In the genomic region with DNA sequence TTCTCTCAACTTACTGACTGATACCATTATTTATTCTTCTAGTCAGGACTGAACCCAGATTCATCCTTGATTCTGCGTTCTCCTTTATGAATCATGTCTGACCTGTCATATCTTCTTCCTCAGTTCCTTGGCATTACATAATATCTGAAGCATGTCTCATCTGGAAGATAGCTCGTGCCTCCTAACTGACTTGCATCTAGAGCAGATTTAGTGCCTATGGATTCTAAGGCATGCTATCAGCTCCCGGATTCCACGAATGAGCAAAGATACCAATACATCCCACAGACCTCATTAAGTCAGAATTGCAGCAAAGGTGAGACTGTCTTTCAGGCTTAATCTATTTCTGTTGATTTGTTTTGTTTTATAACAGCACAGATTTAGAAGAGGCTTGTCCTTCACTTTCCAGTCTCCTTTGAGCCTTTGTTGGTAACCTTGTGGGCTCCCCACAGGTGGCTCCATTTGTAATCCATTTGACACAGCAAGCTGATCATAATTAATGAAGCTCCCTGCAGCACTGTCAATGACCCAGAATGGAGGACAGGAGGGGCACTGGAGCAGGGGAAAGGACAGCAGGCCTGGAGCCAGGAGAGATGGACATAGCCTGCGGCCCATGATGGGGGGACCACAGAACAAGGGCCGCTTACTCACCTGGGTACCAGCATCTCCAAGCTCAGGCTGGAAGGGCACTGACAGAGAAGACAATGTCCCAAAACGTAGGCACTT, we compare ENCODE assay signal across 19 mouse cellular contexts.
DNase-seq lines count a peak whose midpoint lies in the region; ATAC-seq and TF ChIP-seq lines count a peak whose summit lies in the region.
"Had no signal": no experiment of that assay in that cellular context is flagged by ENCODE, and none has a peak within 500 bp of the region (broad histone marks: within the 10 kb centered on the region; RNA-seq: fewer than 3 reads in every experiment).

No protein-coding gene starts in this region.

- WGBS in hindbrain, embryonic 11.5 days, result 78% methylated on average over 7 of the region's 7 CpGs
- 84% methylated on average over 7 of the region's 7 CpGs for whole genome bisulfite sequencing in hindbrain, embryonic 12.5 days
- 85% methylated on average over 7 of the region's 7 CpGs for WGBS in midbrain, embryonic 11.5 days
- 82% methylated on average over 7 of the region's 7 CpGs for WGBS in midbrain, embryonic 10.5 days
- WGBS in cerebellum, adult 2 months, result 72% methylated on average over 7 of the region's 7 CpGs

- H3K36me3 ChIP-seq in hindbrain, embryonic 11.5 days (ENCODE audit: control insufficient read depth, insufficient read depth, low read length), result no peaks in the 10 kb centered on the region
- no peaks in the 10 kb centered on the region for H3K36me3 ChIP-seq in hindbrain, embryonic 12.5 days
- no peaks in the 10 kb centered on the region for H3K36me3 ChIP-seq in midbrain, embryonic 11.5 days (ENCODE audit: control insufficient read depth, insufficient read depth, low read length)
- no peaks in the 10 kb centered on the region for H3K36me3 ChIP-seq in midbrain, embryonic 10.5 days
- H3K36me3 ChIP-seq: forebrain, embryonic 12.5 days; heart, embryonic 10.5 days; hindbrain, embryonic 10.5 days; neural tube, embryonic 13.5 days had no signal

- peak; percentile 45; the same call in 1 of the 2 replicates for ATAC-seq in hindbrain, embryonic 11.5 days (ENCODE audit: low FRiP score)
- no peak for ATAC-seq in hindbrain, embryonic 12.5 days (ENCODE audit: low FRiP score)
- ATAC-seq in midbrain, embryonic 11.5 days (ENCODE audit: low FRiP score), result no peak

- H3K4me3 ChIP-seq in hindbrain, embryonic 11.5 days (ENCODE audit: low read depth, low read length), result no peak overlapping the region
- H3K4me3 ChIP-seq in hindbrain, embryonic 12.5 days, result no peak overlapping the region
- H3K4me3 ChIP-seq in midbrain, embryonic 11.5 days (ENCODE audit: low read depth, low read length), result no peak overlapping the region
- H3K4me3 ChIP-seq in midbrain, embryonic 10.5 days, result no peak overlapping the region
- no peak overlapping the region for H3K4me3 ChIP-seq in cerebellum, adult 2 months (replicated peaks; ENCODE audit: insufficient read depth, low read depth, low read length)
- H3K4me3 ChIP-seq in cortical plate, adult 2 months (ENCODE audit: insufficient read depth, low read length), result no peak overlapping the region
- H3K4me3 ChIP-seq: forebrain, embryonic 12.5 days; heart, embryonic 10.5 days; hindbrain, embryonic 10.5 days; megakaryocyte, embryonic 14.5 days; neural tube, embryonic 13.5 days had no signal

- no peak overlapping the region for H3K4me2 ChIP-seq in hindbrain, embryonic 11.5 days (replicated peaks; ENCODE audit: low read depth, low read length)
- H3K4me2 ChIP-seq in hindbrain, embryonic 12.5 days (replicated peaks), result no peak overlapping the region
- H3K4me2 ChIP-seq in midbrain, embryonic 11.5 days, result no peak overlapping the region
- H3K4me2 ChIP-seq: forebrain, embryonic 12.5 days; liver, embryonic 11.5 days; neural tube, embryonic 13.5 days had no signal

- no peak for DNase-seq in hindbrain, embryonic 11.5 days (ENCODE audit: low spot score)
- peak; percentile 65 for DNase-seq in midbrain, embryonic 11.5 days (ENCODE audit: low spot score, missing footprints)
- DNase-seq in midbrain, embryonic 10.5 days (ENCODE audit: low spot score), result no peak
- peak; percentile 46 to 50 for DNase-seq in cerebellum, adult 2 months
- no peak for DNase-seq in spleen, postnatal 36 days (ENCODE audit: low spot score in 2 of 2)
- DNase-seq: adrenal gland, adult 2 months; embryo, embryonic 11 days; kidney, adult 11 months; lung, adult 2 months; thymus, postnatal 25 days had no signal

- no peaks in the 10 kb centered on the region for H3K4me1 ChIP-seq in hindbrain, embryonic 11.5 days (replicated peaks; ENCODE audit: control insufficient read depth, insufficient read depth, low read length)
- no peaks in the 10 kb centered on the region for H3K4me1 ChIP-seq in hindbrain, embryonic 12.5 days
- no peaks in the 10 kb centered on the region for H3K4me1 ChIP-seq in midbrain, embryonic 11.5 days (ENCODE audit: control insufficient read depth, insufficient read depth, low read length)
- H3K4me1 ChIP-seq in midbrain, embryonic 10.5 days, result peaks cover 3% of the 10 kb centered on the region; the same call in 1 of the 2 replicates
- H3K4me1 ChIP-seq in cerebellum, adult 2 months (ENCODE audit: control insufficient read depth, insufficient read depth, low read length), result peaks cover 31% of the 10 kb centered on the region
- H3K4me1 ChIP-seq in cortical plate, adult 2 months (ENCODE audit: control insufficient read depth, insufficient read depth, low read length), result peaks cover 14% of the 10 kb centered on the region
- H3K4me1 ChIP-seq: megakaryocyte, embryonic 14.5 days had no signal

- H3K27ac ChIP-seq in hindbrain, embryonic 11.5 days (ENCODE audit: low read depth, low read length), result no peak overlapping the region
- H3K27ac ChIP-seq in hindbrain, embryonic 12.5 days, result no peak overlapping the region
- no peak overlapping the region for H3K27ac ChIP-seq in midbrain, embryonic 11.5 days (ENCODE audit: low read depth, low read length)
- no peak overlapping the region for H3K27ac ChIP-seq in midbrain, embryonic 10.5 days (replicated peaks)
- peak overlapping the region; percentile 3; the same call in 1 of the 2 replicates for H3K27ac ChIP-seq in cerebellum, adult 2 months (ENCODE audit: insufficient read depth, low read length)
- H3K27ac ChIP-seq in cortical plate, adult 2 months (ENCODE audit: insufficient read depth, low read length), result peak overlapping the region; percentile 12; the same call in 1 of the 2 replicates
- H3K27ac ChIP-seq: forebrain, embryonic 12.5 days; heart, embryonic 10.5 days; hindbrain, embryonic 10.5 days; kidney, postnatal 0 days; neural tube, embryonic 13.5 days had no signal

- TF ChIP-seq CTCF in cerebellum, adult 2 months (IDR thresholded peaks at IDR 0.05; ENCODE audit: borderline replicate concordance, insufficient read depth, low read depth, low read length), result no peak
- no peak for TF ChIP-seq CTCF in cortical plate, adult 2 months (IDR thresholded peaks at IDR 0.05; ENCODE audit: extremely low read depth, insufficient read depth, low read length)

- no peak for TF ChIP-seq POLR2A in cerebellum, adult 2 months (IDR thresholded peaks at IDR 0.05; ENCODE audit: borderline replicate concordance, insufficient read depth, low read length)
- TF ChIP-seq POLR2A in cortical plate, adult 2 months (IDR thresholded peaks at IDR 0.05; ENCODE audit: extremely low read depth, insufficient read depth, low read length), result no peak

- H3K9me3 ChIP-seq in hindbrain, embryonic 11.5 days (ENCODE audit: control insufficient read depth, low read length), result no peaks in the 10 kb centered on the region
- H3K9me3 ChIP-seq in hindbrain, embryonic 12.5 days (replicated peaks), result no peaks in the 10 kb centered on the region
- no peaks in the 10 kb centered on the region for H3K9me3 ChIP-seq in midbrain, embryonic 11.5 days (ENCODE audit: control insufficient read depth, low read length)
- no peaks in the 10 kb centered on the region for H3K9me3 ChIP-seq in midbrain, embryonic 10.5 days (replicated peaks)
- H3K9me3 ChIP-seq: forebrain, embryonic 12.5 days; heart, embryonic 10.5 days; hindbrain, embryonic 10.5 days; neural tube, embryonic 13.5 days had no signal

- no peak overlapping the region for H3K9ac ChIP-seq in hindbrain, embryonic 11.5 days (ENCODE audit: low read depth, low read length)
- no peak overlapping the region for H3K9ac ChIP-seq in hindbrain, embryonic 12.5 days
- H3K9ac ChIP-seq in midbrain, embryonic 11.5 days (ENCODE audit: low read length), result no peak overlapping the region
- H3K9ac ChIP-seq: forebrain, embryonic 12.5 days; neural tube, embryonic 13.5 days had no signal

- no peaks in the 10 kb centered on the region for H3K27me3 ChIP-seq in hindbrain, embryonic 11.5 days (ENCODE audit: control insufficient read depth, insufficient read depth, low read length)
- H3K27me3 ChIP-seq in hindbrain, embryonic 12.5 days, result no peaks in the 10 kb centered on the region
- no peaks in the 10 kb centered on the region for H3K27me3 ChIP-seq in midbrain, embryonic 11.5 days (ENCODE audit: control insufficient read depth, insufficient read depth, low read length)
- H3K27me3 ChIP-seq in midbrain, embryonic 10.5 days (ENCODE audit: low read depth, poor library complexity, severe bottlenecking), result no peaks in the 10 kb centered on the region
- H3K27me3 ChIP-seq in cerebellum, adult 2 months (ENCODE audit: control insufficient read depth, insufficient read depth, low read length), result no peaks in the 10 kb centered on the region
- H3K27me3 ChIP-seq: forebrain, embryonic 12.5 days; neural tube, embryonic 13.5 days had no signal

Comparison
In these comparisons a context has a peak if more than half of its experiments do, and no peak if none do; other contexts are left out.
1. DNase-seq: peak in midbrain, embryonic 11.5 days (single experiment) and cerebellum, adult 2 months (2 of 2); none in hindbrain, embryonic 11.5 days (single experiment), midbrain, embryonic 10.5 days (single experiment) and spleen, postnatal 36 days (0 of 2).
2. H3K27ac ChIP-seq: peak in cerebellum, adult 2 months (single experiment) and cortical plate, adult 2 months (single experiment); none in hindbrain, embryonic 11.5 days (single experiment), hindbrain, embryonic 12.5 days (single experiment), midbrain, embryonic 11.5 days (single experiment) and midbrain, embryonic 10.5 days (single experiment).